Mouse (Mus musculus): ENCODE results near the gene Hydin.
"Not testable (repeated sequence)": the region's sequence is repeated elsewhere in the genome, so short reads cannot be mapped to it uniquely, and the experiment has no call there.

Hydin gene

GRCm38 (mm10) chr8:110519790-110520189, 253.0 kb downstream of the Hydin start:
- DNase-seq (ENCODE audit: extremely low spot score, low spot score), result no peak

GRCm38 (mm10) chr8:110521851-110522250, 255.1 kb downstream of the Hydin start:
- no peak for DNase-seq (ENCODE audit: extremely low spot score, low spot score)

GRCm38 (mm10) chr8:110522495-110522894, 255.7 kb downstream of the Hydin start:
- not testable (repeated sequence) for DNase-seq (ENCODE audit: extremely low spot score, low spot score)

- DNase-seq (ENCODE audit: extremely low spot score, low spot score), result no peak
These were observed 256.2 kb downstream of the Hydin start for GRCm38 (mm10) chr8:110522985-110523384.

- DNase-seq (ENCODE audit: extremely low spot score, low spot score), result no peak
These were observed 258.5 kb downstream of the Hydin start for GRCm38 (mm10) chr8:110525229-110525628.

- DNase-seq (ENCODE audit: extremely low spot score, low spot score), result no peak
These were observed 263.4 kb downstream of the Hydin start for GRCm38 (mm10) chr8:110530008-110530762.

- no peak for DNase-seq (ENCODE audit: extremely low spot score, low spot score)
These were observed 267.0 kb downstream of the Hydin start for GRCm38 (mm10) chr8:110533781-110534180.

GRCm38 (mm10) chr8:110537849-110538248, 271.1 kb downstream of the Hydin start:
- no peak for DNase-seq (ENCODE audit: extremely low spot score, low spot score)

- no peak for DNase-seq (ENCODE audit: extremely low spot score, low spot score)
These were observed 283.6 kb downstream of the Hydin start for GRCm38 (mm10) chr8:110550343-110550742.

GRCm38 (mm10) chr8:110552111-110552510, 285.3 kb downstream of the Hydin start:
- not testable (repeated sequence) for DNase-seq (ENCODE audit: extremely low spot score, low spot score)

- no peak for DNase-seq (ENCODE audit: extremely low spot score, low spot score)
These were observed 325.9 kb downstream of the Hydin start for GRCm38 (mm10) chr8:110592641-110593040.

- DNase-seq (ENCODE audit: extremely low spot score, low spot score), result no peak
These were observed 327.4 kb downstream of the Hydin start for GRCm38 (mm10) chr8:110594164-110594563.

GRCm38 (mm10) chr8:110604556-110604955, 337.8 kb downstream of the Hydin start:
- peak; percentile 37 for DNase-seq (ENCODE audit: extremely low spot score, low spot score)

- DNase-seq (ENCODE audit: extremely low spot score, low spot score), result no peak
These were observed 338.7 kb downstream of the Hydin start for GRCm38 (mm10) chr8:110605401-110606015.

GRCm38 (mm10) chr8:110615730-110616129, 349.0 kb downstream of the Hydin start:
- DNase-seq (ENCODE audit: extremely low spot score, low spot score), result no peak

GRCm38 (mm10) chr8:110617801-110618358, 351.1 kb downstream of the Hydin start:
- DNase-seq (ENCODE audit: extremely low spot score, low spot score), result no peak

GRCm38 (mm10) chr8:110618391-110619207, 351.8 kb downstream of the Hydin start, which contains the start of gene Vac14:
Gene Vac14 (plus strand): TSS chr8:110618585.
- DNase-seq (ENCODE audit: extremely low spot score, low spot score), result peak; percentile 98

- DNase-seq (ENCODE audit: extremely low spot score, low spot score), result no peak
These were observed 352.4 kb downstream of the Hydin start for GRCm38 (mm10) chr8:110619208-110619574.

- no peak for DNase-seq (ENCODE audit: extremely low spot score, low spot score)
These were observed 353.1 kb downstream of the Hydin start for GRCm38 (mm10) chr8:110619919-110620318.

- no peak for DNase-seq (ENCODE audit: extremely low spot score, low spot score)
These were observed 359.7 kb downstream of the Hydin start for GRCm38 (mm10) chr8:110626431-110626830.

GRCm38 (mm10) chr8:110629245-110630063, 362.7 kb downstream of the Hydin start:
- peak; percentile 49 for DNase-seq (ENCODE audit: extremely low spot score, low spot score)

Measured in neural tube, embryonic 10.5 days (tissue).